Mouse (Mus musculus): ENCODE results near the gene Tulp4. TPM values are rescaled to one million over a fixed set of nuclear protein-coding genes. Genes with fewer than 3 reads are reported as not detected.

Gene Tulp4
- polyA plus RNA-seq, 1 experiment from 2014 or later = 113 TPM

DNA sequence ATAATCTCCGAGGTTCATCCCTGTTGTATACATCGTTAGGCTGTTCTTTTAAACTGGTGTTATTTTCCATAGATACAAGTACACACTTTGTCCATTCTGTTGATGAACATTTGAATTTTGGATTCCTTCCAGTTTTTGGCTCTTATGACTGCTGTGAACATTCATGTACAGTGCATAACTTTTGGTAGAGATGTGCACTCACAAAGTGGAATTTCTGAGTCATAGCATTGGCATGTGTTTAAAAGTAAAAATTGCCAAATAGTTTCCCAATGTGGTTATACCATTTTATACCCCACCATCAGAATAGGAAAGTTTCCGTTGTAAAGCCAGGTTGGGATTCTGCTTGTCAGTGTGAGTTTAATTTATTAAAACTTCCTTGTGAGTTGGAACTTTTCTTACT is 34.6 kb downstream of the Tulp4 start:
- no peak overlapping the region for H3K27ac ChIP-seq (ENCODE audit: low read depth, low read length)
- no peaks in the 10 kb centered on the region for H3K9me3 ChIP-seq (ENCODE audit: control insufficient read depth, low read length)
- H3K4me2 ChIP-seq (ENCODE audit: low read length) = no peak overlapping the region
- H3K4me3 ChIP-seq (ENCODE audit: low read length) = no peak overlapping the region
- no peaks in the 10 kb centered on the region for H3K27me3 ChIP-seq (replicated peaks; ENCODE audit: control insufficient read depth, insufficient read depth, low read length)
- H3K9ac ChIP-seq (ENCODE audit: low read depth, low read length) = no peak overlapping the region
- WGBS = 85% methylated on average over 3 of the region's 3 CpGs
- 0 out of 2 replicates have a peak, but pooled peaks cover 2% of the 10 kb centered on the region for H3K4me1 ChIP-seq (ENCODE audit: control insufficient read depth, insufficient read depth, low read depth, low read length)
- no peak for ATAC-seq
- peaks cover 3% of the 10 kb centered on the region for H3K36me3 ChIP-seq (ENCODE audit: control insufficient read depth, insufficient read depth, low read length)

DNA sequence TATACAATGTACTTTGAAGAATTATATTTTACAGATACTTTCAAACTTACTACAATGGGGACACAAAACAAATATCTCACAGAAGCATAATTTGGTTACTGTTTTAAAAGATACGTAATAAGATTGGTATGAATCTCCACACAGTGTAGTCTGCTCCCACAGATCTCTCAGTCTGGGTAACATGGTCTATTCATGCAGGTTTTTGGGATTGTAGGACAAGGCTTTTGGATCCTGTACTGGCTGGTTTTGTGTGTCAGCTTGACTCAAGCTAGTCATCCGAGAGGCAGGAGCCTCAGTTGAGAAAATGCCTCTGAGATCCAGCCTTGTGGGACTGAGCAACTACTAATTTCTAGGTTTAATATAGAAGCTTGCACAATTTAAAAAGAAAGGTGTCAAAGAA is 35.1 kb downstream of the Tulp4 start:
- no peak overlapping the region for H3K4me3 ChIP-seq (ENCODE audit: low read length)
- H3K4me2 ChIP-seq (ENCODE audit: low read length) = no peak overlapping the region
- ATAC-seq = no peak
- H3K9ac ChIP-seq (ENCODE audit: low read depth, low read length) = no peak overlapping the region
- no peaks in the 10 kb centered on the region for H3K9me3 ChIP-seq (ENCODE audit: control insufficient read depth, low read length)
- 84% methylated on average over 2 of the region's 2 CpGs for WGBS
- peaks cover 3% of the 10 kb centered on the region for H3K36me3 ChIP-seq (ENCODE audit: control insufficient read depth, insufficient read depth, low read length)
- H3K4me1 ChIP-seq (ENCODE audit: control insufficient read depth, insufficient read depth, low read depth, low read length) = 0 out of 2 replicates have a peak, but pooled peaks cover 2% of the 10 kb centered on the region
- no peaks in the 10 kb centered on the region for H3K27me3 ChIP-seq (replicated peaks; ENCODE audit: control insufficient read depth, insufficient read depth, low read length)
- H3K27ac ChIP-seq (ENCODE audit: low read depth, low read length) = no peak overlapping the region

DNA sequence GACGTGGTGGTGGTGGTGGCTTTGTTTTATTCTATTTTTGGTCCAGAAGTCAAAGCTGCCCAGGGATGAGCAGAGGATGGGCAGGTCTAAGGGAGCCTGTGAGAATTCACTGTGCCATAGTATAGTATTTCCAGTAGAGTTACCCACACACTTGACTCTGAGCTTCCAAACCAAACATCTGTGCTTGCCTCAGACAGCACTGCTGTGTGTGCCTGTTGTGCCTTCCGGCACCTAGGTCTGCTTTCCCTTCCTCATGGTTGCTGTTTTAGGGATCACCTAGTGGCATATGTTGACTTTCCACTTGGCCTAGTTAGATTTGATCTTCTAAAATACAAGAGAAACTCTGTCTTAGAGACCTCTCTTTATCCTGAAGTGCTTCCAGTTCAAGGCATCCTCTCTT is 39.0 kb downstream of the Tulp4 start:
- H3K4me2 ChIP-seq (ENCODE audit: low read length) = no peak overlapping the region
- 0 out of 2 replicates have a peak, but pooled peaks cover 2% of the 10 kb centered on the region for H3K4me1 ChIP-seq (ENCODE audit: control insufficient read depth, insufficient read depth, low read depth, low read length)
- ATAC-seq = no peak
- no peaks in the 10 kb centered on the region for H3K27me3 ChIP-seq (replicated peaks; ENCODE audit: control insufficient read depth, insufficient read depth, low read length)
- WGBS = 95% methylated on average over 2 of the region's 2 CpGs
- H3K4me3 ChIP-seq (ENCODE audit: low read length) = no peak overlapping the region
- H3K27ac ChIP-seq (ENCODE audit: low read depth, low read length) = no peak overlapping the region
- no peaks in the 10 kb centered on the region; the same call in 1 of the 2 replicates for H3K36me3 ChIP-seq (ENCODE audit: control insufficient read depth, insufficient read depth, low read length)
- H3K9me3 ChIP-seq (ENCODE audit: control insufficient read depth, low read length) = no peaks in the 10 kb centered on the region
- H3K9ac ChIP-seq (ENCODE audit: low read depth, low read length) = no peak overlapping the region

DNA sequence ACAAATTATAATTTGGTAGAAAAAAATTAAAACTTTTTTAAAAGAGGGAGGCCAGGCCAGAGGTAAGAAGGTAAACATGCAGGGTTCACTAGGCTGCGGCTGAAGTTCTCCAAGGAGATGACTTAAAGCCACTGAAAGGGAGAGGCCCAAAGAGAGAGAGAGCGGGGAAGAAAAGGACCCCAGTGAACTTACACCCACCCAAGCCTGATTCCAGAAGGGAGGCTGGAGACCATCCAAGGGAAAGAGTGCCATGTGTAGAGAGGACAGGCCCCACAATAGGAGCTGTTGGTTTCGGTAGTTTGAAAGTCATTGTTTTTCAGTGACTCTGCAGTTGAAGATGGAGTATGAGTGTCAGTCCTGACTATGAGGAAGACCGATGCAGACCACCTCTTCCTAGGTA is 46.7 kb downstream of the Tulp4 start:
- H3K36me3 ChIP-seq (ENCODE audit: control insufficient read depth, insufficient read depth, low read length) = no peaks in the 10 kb centered on the region
- H3K4me2 ChIP-seq (ENCODE audit: low read length) = no peak overlapping the region
- H3K27me3 ChIP-seq (replicated peaks; ENCODE audit: control insufficient read depth, insufficient read depth, low read length) = no peaks in the 10 kb centered on the region
- no peaks in the 10 kb centered on the region for H3K9me3 ChIP-seq (ENCODE audit: control insufficient read depth, low read length)
- H3K4me3 ChIP-seq (ENCODE audit: low read length) = no peak overlapping the region
- no peak overlapping the region for H3K27ac ChIP-seq (ENCODE audit: low read depth, low read length)
- H3K4me1 ChIP-seq (ENCODE audit: control insufficient read depth, insufficient read depth, low read depth, low read length) = no peaks in the 10 kb centered on the region
- ATAC-seq = no peak
- H3K9ac ChIP-seq (ENCODE audit: low read depth, low read length) = no peak overlapping the region
- 82% methylated on average over 4 of the region's 4 CpGs for WGBS

DNA sequence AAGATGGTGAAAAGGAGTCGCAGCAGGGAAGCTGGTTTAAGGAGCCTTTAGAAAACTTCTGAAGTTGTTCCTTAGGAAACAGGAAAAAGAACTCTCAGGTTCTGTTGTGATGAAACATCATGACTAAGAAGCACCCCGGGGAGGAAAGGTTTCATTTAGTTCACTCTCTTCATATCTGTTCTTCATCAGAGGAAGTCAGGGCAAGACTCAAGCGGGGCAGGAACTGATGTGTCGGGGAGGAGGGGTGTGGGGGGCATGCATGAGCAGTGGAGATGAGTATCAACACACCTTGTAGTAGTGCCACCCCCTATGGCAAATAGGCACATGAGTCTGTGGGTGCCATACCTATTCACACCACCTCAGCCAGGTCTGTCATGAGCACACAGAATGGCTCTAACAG is 47.3 kb downstream of the Tulp4 start:
- H3K27me3 ChIP-seq (replicated peaks; ENCODE audit: control insufficient read depth, insufficient read depth, low read length) = no peaks in the 10 kb centered on the region
- H3K4me2 ChIP-seq (ENCODE audit: low read length) = no peak overlapping the region
- H3K9me3 ChIP-seq (ENCODE audit: control insufficient read depth, low read length) = no peaks in the 10 kb centered on the region
- 92% methylated on average over 4 of the region's 4 CpGs for WGBS
- no peaks in the 10 kb centered on the region for H3K36me3 ChIP-seq (ENCODE audit: control insufficient read depth, insufficient read depth, low read length)
- no peak overlapping the region for H3K4me3 ChIP-seq (ENCODE audit: low read length)
- H3K4me1 ChIP-seq (ENCODE audit: control insufficient read depth, insufficient read depth, low read depth, low read length) = no peaks in the 10 kb centered on the region
- H3K9ac ChIP-seq (ENCODE audit: low read depth, low read length) = no peak overlapping the region
- H3K27ac ChIP-seq (ENCODE audit: low read depth, low read length) = no peak overlapping the region
- ATAC-seq = no peak

DNA sequence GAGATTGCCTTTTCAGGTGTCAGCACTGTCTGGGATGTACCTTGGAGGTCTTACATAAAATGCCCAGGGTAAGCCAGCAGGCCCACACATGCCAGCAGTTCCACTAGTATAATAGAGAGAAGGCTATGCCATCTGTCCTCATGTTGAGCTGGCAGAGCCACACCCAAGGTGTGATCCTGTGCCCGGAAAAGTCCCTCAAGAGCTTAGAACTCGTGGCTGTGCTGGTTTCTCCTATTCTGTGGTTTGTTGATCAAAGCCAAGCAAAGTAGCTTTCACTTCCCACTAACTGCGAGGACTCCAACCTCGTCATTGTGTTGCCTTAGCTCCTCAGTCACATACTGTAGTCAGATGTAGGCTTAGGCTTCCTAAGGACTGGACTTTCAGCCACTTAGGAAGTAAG is 48.1 kb downstream of the Tulp4 start:
- Histone ChIP-seq H3K4me1 (ENCODE audit: control insufficient read depth, insufficient read depth, low read depth, low read length) (no peaks in the 10 kb centered on the region), H3K9me3 (ENCODE audit: control insufficient read depth, low read length) (no peaks in the 10 kb centered on the region), H3K27ac (ENCODE audit: low read depth, low read length) (no peak overlapping the region), H3K27me3 (replicated peaks; ENCODE audit: control insufficient read depth, insufficient read depth, low read length) (no peaks in the 10 kb centered on the region), H3K4me2 (ENCODE audit: low read length) (no peak overlapping the region), H3K36me3 (ENCODE audit: control insufficient read depth, insufficient read depth, low read length) (no peaks in the 10 kb centered on the region), H3K9ac (ENCODE audit: low read depth, low read length) (no peak overlapping the region), H3K4me3 (ENCODE audit: low read length) (no peak overlapping the region)
- no peak for ATAC-seq
- WGBS = 88% methylated on average over 4 of the region's 4 CpGs

DNA sequence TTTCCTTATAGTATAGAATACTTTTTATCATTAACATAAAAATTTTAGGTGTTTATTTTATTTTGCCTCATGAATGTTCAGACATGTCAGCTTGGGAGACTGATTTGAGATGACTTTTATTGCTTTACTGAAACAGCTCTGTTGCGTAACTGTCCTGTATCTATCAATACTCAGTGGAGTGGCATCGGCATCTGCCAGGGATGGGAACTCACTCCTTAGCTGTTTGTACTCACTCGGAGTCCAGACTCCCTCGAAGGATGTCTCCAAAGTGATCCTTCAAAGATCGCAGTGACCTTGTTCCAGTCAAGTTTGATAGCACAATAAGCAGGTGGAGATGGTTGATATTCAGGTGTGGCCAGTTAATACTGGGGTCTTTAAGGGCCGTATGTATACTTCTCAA is 54.3 kb downstream of the Tulp4 start:
- 92% methylated on average over 6 of the region's 6 CpGs for WGBS

DNA sequence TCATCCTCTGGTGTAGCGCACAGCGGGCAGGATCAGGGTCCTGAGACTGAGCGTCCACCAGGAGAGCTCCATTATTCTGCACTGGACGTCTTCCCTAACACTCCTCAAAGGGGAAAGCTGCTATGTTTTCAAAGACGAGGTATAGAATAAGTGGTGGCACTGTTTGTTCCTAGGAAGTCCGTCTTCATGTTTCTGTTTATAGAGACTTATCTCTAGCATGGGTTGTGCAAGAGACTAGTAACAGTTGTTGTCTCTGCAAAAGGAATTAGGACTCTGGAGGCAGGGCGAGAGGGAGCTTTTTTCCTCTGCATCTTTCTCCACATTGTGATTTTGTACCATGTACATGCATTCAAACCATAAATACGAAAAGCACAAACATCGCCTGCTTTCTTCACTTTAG is 55.7 kb downstream of the Tulp4 start:
- no peaks in the 10 kb centered on the region for H3K9me3 ChIP-seq (ENCODE audit: control insufficient read depth, low read length)
- no peaks in the 10 kb centered on the region for H3K27me3 ChIP-seq (replicated peaks; ENCODE audit: control insufficient read depth, insufficient read depth, low read length)
- no peaks in the 10 kb centered on the region for H3K4me1 ChIP-seq (ENCODE audit: control insufficient read depth, insufficient read depth, low read depth, low read length)
- 80% methylated on average over 9 of the region's 9 CpGs for WGBS
- ATAC-seq = no peak
- no peak overlapping the region for H3K27ac ChIP-seq (ENCODE audit: low read depth, low read length)
- no peak overlapping the region for H3K9ac ChIP-seq (ENCODE audit: low read depth, low read length)
- H3K4me3 ChIP-seq (ENCODE audit: low read length) = no peak overlapping the region
- H3K4me2 ChIP-seq (ENCODE audit: low read length) = no peak overlapping the region
- no peaks in the 10 kb centered on the region for H3K36me3 ChIP-seq (ENCODE audit: control insufficient read depth, insufficient read depth, low read length)

More for the DNA sequence above, 54.3 kb downstream of the Tulp4 start:
- Histone ChIP-seq H3K27ac (ENCODE audit: low read depth, low read length) (no peak overlapping the region), H3K9ac (ENCODE audit: low read depth, low read length) (no peak overlapping the region), H3K27me3 (replicated peaks; ENCODE audit: control insufficient read depth, insufficient read depth, low read length) (no peaks in the 10 kb centered on the region), H3K4me2 (ENCODE audit: low read length) (no peak overlapping the region), H3K36me3 (ENCODE audit: control insufficient read depth, insufficient read depth, low read length) (no peaks in the 10 kb centered on the region), H3K4me3 (ENCODE audit: low read length) (no peak overlapping the region), H3K4me1 (ENCODE audit: control insufficient read depth, insufficient read depth, low read depth, low read length) (no peaks in the 10 kb centered on the region), H3K9me3 (ENCODE audit: control insufficient read depth, low read length) (no peaks in the 10 kb centered on the region)
- ATAC-seq = no peak

DNA sequence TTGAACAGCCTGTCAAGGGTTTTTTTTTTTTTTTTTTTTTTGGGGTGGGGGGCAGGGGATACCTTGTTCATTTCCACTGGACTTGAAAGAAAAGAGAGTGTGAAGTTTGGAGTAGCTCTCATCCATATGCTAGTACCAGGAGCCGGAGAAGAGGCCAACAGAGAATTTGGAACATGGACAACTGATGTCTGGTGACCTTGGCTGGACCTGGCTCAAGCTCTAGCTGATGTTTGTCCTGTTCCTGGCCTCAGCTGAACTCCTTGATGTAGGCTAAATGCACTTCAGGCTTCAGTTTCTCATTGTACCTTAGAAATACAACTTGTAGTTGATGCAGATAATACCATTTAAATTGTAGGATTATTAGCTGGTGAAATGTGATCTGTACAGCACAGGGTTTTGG is 56.5 kb downstream of the Tulp4 start:
- WGBS = 76% methylated on average over 1 of the region's 1 CpGs
- Histone ChIP-seq H3K4me3 (ENCODE audit: low read length) (no peak overlapping the region), H3K4me1 (ENCODE audit: control insufficient read depth, insufficient read depth, low read depth, low read length) (no peaks in the 10 kb centered on the region), H3K27me3 (replicated peaks; ENCODE audit: control insufficient read depth, insufficient read depth, low read length) (no peaks in the 10 kb centered on the region), H3K27ac (ENCODE audit: low read depth, low read length) (no peak overlapping the region), H3K9ac (ENCODE audit: low read depth, low read length) (no peak overlapping the region), H3K4me2 (ENCODE audit: low read length) (no peak overlapping the region), H3K36me3 (ENCODE audit: control insufficient read depth, insufficient read depth, low read length) (no peaks in the 10 kb centered on the region), H3K9me3 (ENCODE audit: control insufficient read depth, low read length) (no peaks in the 10 kb centered on the region)
- no peak for ATAC-seq

DNA sequence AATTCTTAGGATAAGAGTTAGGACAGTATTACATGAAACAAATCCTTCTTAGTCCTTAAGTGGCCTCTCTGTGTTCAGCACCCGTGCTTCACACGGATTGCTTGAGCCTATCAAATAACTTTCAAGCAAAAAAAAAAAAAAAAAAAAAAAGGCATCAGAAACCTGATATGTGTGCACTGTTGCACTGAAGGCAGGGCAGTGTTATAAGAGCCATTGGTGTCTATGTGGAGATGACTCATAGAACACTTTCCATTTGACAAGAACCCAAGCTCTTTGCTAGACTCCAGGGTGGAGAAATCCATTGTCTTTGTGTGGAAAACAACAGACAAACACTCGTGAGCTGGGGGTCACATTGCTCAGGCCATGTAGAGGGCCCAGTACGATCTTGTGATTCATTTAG is 58.7 kb downstream of the Tulp4 start:
- no peak for ATAC-seq
- no peak overlapping the region for H3K27ac ChIP-seq (ENCODE audit: low read depth, low read length)
- H3K9ac ChIP-seq (ENCODE audit: low read depth, low read length) = no peak overlapping the region
- no peaks in the 10 kb centered on the region for H3K27me3 ChIP-seq (replicated peaks; ENCODE audit: control insufficient read depth, insufficient read depth, low read length)
- H3K4me1 ChIP-seq (ENCODE audit: control insufficient read depth, insufficient read depth, low read depth, low read length) = no peaks in the 10 kb centered on the region
- no peaks in the 10 kb centered on the region for H3K9me3 ChIP-seq (ENCODE audit: control insufficient read depth, low read length)
- no peaks in the 10 kb centered on the region for H3K36me3 ChIP-seq (ENCODE audit: control insufficient read depth, insufficient read depth, low read length)
- H3K4me2 ChIP-seq (ENCODE audit: low read length) = no peak overlapping the region
- H3K4me3 ChIP-seq (ENCODE audit: low read length) = no peak overlapping the region
- 68% methylated on average over 4 of the region's 4 CpGs for WGBS
